Mouse (Mus musculus): ENCODE results near the gene Tmem234.

- TF ChIP-seq CTCF (IDR thresholded peaks at IDR 0.05; ENCODE audit: low read depth, low read length) (no peak), EP300 (IDR thresholded peaks at IDR 0.05; ENCODE audit: insufficient read depth, low read depth, low read length) (no peak), POLR2A (IDR thresholded peaks at IDR 0.05; ENCODE audit: insufficient read depth, low read length) (no peak)
Measured at GRCm38 (mm10) chr4:129641756-129642155, 41.3 kb downstream of the Tmem234 start.
